Mouse (Mus musculus) hindbrain, embryonic 14.5 days (tissue): ENCODE results near the gene Hoxa1. TPM values are rescaled to one million over a fixed set of nuclear protein-coding genes. Genes with fewer than 3 reads are reported as not detected.

Source experiments
- ATAC-seq: fragments of 200-750 bp; cut with Nextera tagmentation; 2 replicates; pipeline ENCODE4 v1.8.0; 2017; ENCODE audit warnings: moderate number of reproducible peaks, mild to moderate bottlenecking, moderate TSS enrichment, moderate library complexity; ENCODE audit not compliant: low FRiP score
- DNase-seq: peaks from one replicate; pipeline ENCODE4 v3.0.0-alpha.2; 2015; ENCODE audit warnings: low spot score
- H3K27ac ChIP-seq: fragments of 300-500 bp; sonication (generic); 2 replicates; pipeline ENCODE4 v1.5.1; 2014; ENCODE audit warnings: mild to moderate bottlenecking, moderate library complexity
- H3K27me3 ChIP-seq: fragments of 300-500 bp; sonication (generic); 2 replicates; pipeline ENCODE4 v1.6.1; 2014; ENCODE audit warnings: mild to moderate bottlenecking, low read length, mixed read lengths; ENCODE audit not compliant: control insufficient read depth, insufficient read depth
- H3K36me3 ChIP-seq: fragments of 300-500 bp; sonication (generic); replicated peaks from 2 replicates; pipeline ENCODE4 v1.6.1; 2014; ENCODE audit not compliant: control insufficient read depth, insufficient read depth
- H3K4me1 ChIP-seq: fragments of 300-500 bp; sonication (generic); replicated peaks from 2 replicates; pipeline ENCODE4 v1.6.1; 2014; ENCODE audit warnings: antibody characterized with exemption, low read length, mixed read lengths; ENCODE audit not compliant: control insufficient read depth, insufficient read depth
- H3K4me2 ChIP-seq: fragments of 300-500 bp; sonication (generic); replicated peaks from 2 replicates; pipeline ENCODE4 v1.6.1; 2014; ENCODE audit warnings: mild to moderate bottlenecking, moderate library complexity
- H3K4me3 ChIP-seq: fragments of 300-500 bp; sonication (generic); replicated peaks from 2 replicates; pipeline ENCODE4 v1.5.1; 2014; ENCODE audit warnings: mild to moderate bottlenecking, low read length
- H3K9ac ChIP-seq: fragments of 300-500 bp; sonication (generic); 2 replicates; pipeline ENCODE4 v1.6.1; 2014
- H3K9me3 ChIP-seq: fragments of 300-500 bp; sonication (generic); 2 replicates; pipeline ENCODE4 v1.6.1; 2016; ENCODE audit warnings: low read length; ENCODE audit not compliant: control insufficient read depth
- WGBS: fragments of 180-500 bp; shearing (Covaris S2); extraction: QIAGEN DNeasy Blood & Tissue Kit; methylation state at CpG from one replicate; pipeline ENCODE4 v1.1.7; 2014; 5-methylcytosine and 5-hydroxymethylcytosine counted together
- polyA plus RNA-seq: library from polyadenylated mRNA; unstranded; fragments of >200 nt; fragmentation: Nextera tagmentation; extraction: Ambion mirVana; gene quantifications from 2 replicates; pipeline ENCODE4 v1.2.1, GENCODE M21; 2014

Gene Hoxa1
- polyA plus RNA-seq, 1 experiment from 2014 or later: 3.0 TPM

- H3K27me3 ChIP-seq: peaks cover 77% of the 10 kb centered on the region
- H3K9ac ChIP-seq: peak overlapping the region; percentile 99
- H3K36me3 ChIP-seq: no peaks in the 10 kb centered on the region
- ATAC-seq (peak; percentile 69), DNase-seq (no peak)
- H3K9me3 ChIP-seq: no peaks in the 10 kb centered on the region
- 0% methylated on average over 10 of the region's 35 CpGs for WGBS
- H3K4me2 ChIP-seq: peak overlapping the region; percentile 81
- H3K27ac ChIP-seq: peak overlapping the region; percentile 100
- peaks cover 15% of the 10 kb centered on the region for H3K4me1 ChIP-seq
- H3K4me3 ChIP-seq: peak overlapping the region; percentile 71
Measured at GRCm38 (mm10) chr6:52175864-52176263, 17.7 kb upstream of the Hoxa1 start.

- Histone ChIP-seq H3K27ac (peak overlapping the region; percentile 100), H3K4me1 (peaks cover 22% of the 10 kb centered on the region), H3K9ac (peak overlapping the region; percentile 99), H3K4me3 (peak overlapping the region; percentile 71), H3K27me3 (peaks cover 78% of the 10 kb centered on the region), H3K4me2 (peak overlapping the region; percentile 81), H3K36me3 (no peaks in the 10 kb centered on the region), H3K9me3 (no peaks in the 10 kb centered on the region)
- DNase-seq: no peak
- peak; percentile 1; the same call in 1 of the 2 replicates for ATAC-seq
- WGBS: 1% methylated on average over 41 of the region's 41 CpGs
Measured at GRCm38 (mm10) chr6:52174968-52175751, 17.0 kb upstream of the Hoxa1 start.

- peaks cover 26% of the 10 kb centered on the region for H3K4me1 ChIP-seq
- H3K36me3 ChIP-seq: no peaks in the 10 kb centered on the region
- ATAC-seq (no peak), DNase-seq (no peak)
- no peaks in the 10 kb centered on the region for H3K9me3 ChIP-seq
- peak overlapping the region; percentile 71 for H3K4me3 ChIP-seq
- H3K27ac ChIP-seq: peak overlapping the region; percentile 100
- H3K4me2 ChIP-seq: peak overlapping the region; percentile 81
- H3K27me3 ChIP-seq: peaks cover 73% of the 10 kb centered on the region
- WGBS: 4% methylated on average over 4 of the region's 4 CpGs
- H3K9ac ChIP-seq: peak overlapping the region; percentile 99
Measured at GRCm38 (mm10) chr6:52173648-52174047, 15.5 kb upstream of the Hoxa1 start.

- peak overlapping the region; percentile 99 for H3K9ac ChIP-seq
- no peaks in the 10 kb centered on the region for H3K36me3 ChIP-seq
- WGBS: under 1% methylated on average over 35 of the region's 35 CpGs
- no peaks in the 10 kb centered on the region for H3K9me3 ChIP-seq
- ATAC-seq (peak; percentile 88), DNase-seq (peak; percentile 86)
- H3K4me1 ChIP-seq: peaks cover 26% of the 10 kb centered on the region
- H3K4me2 ChIP-seq: peak overlapping the region; percentile 81
- H3K4me3 ChIP-seq: peak overlapping the region; percentile 71
- H3K27ac ChIP-seq: peak overlapping the region; percentile 100
- H3K27me3 ChIP-seq: peaks cover 66% of the 10 kb centered on the region
Measured at GRCm38 (mm10) chr6:52172501-52172900, 14.4 kb upstream of the Hoxa1 start.

- Histone ChIP-seq H3K27ac (peak overlapping the region; percentile 100), H3K27me3 (peaks cover 61% of the 10 kb centered on the region), H3K4me2 (peak overlapping the region; percentile 81), H3K36me3 (no peaks in the 10 kb centered on the region), H3K4me1 (peaks cover 26% of the 10 kb centered on the region), H3K9ac (peak overlapping the region; percentile 99), H3K9me3 (no peaks in the 10 kb centered on the region), H3K4me3 (peak overlapping the region; percentile 71)
- ATAC-seq (no peak), DNase-seq (no peak)
- 2% methylated on average over 7 of the region's 7 CpGs for WGBS
Measured at GRCm38 (mm10) chr6:52171938-52172337, 13.8 kb upstream of the Hoxa1 start.

GRCm38 (mm10) chr6:52171331-52171730, 13.2 kb upstream of the Hoxa1 start:
- Histone ChIP-seq H3K27me3 (peaks cover 62% of the 10 kb centered on the region), H3K9me3 (no peaks in the 10 kb centered on the region), H3K9ac (peak overlapping the region; percentile 99), H3K27ac (peak overlapping the region; percentile 100), H3K4me1 (peaks cover 26% of the 10 kb centered on the region), H3K4me3 (peak overlapping the region; percentile 71), H3K36me3 (no peaks in the 10 kb centered on the region), H3K4me2 (peak overlapping the region; percentile 81)
- no peak for ATAC-seq
- 3% methylated on average over 4 of the region's 4 CpGs for WGBS
- no peak for DNase-seq

GRCm38 (mm10) chr6:52170898-52171223, 12.7 kb upstream of the Hoxa1 start:
- 6% methylated on average over 5 of the region's 5 CpGs for WGBS
- H3K36me3 ChIP-seq: no peaks in the 10 kb centered on the region
- no peak for ATAC-seq
- H3K27ac ChIP-seq: peak overlapping the region; percentile 100
- H3K9me3 ChIP-seq: no peaks in the 10 kb centered on the region
- H3K4me1 ChIP-seq: peaks cover 26% of the 10 kb centered on the region
- H3K4me3 ChIP-seq: peak overlapping the region; percentile 71
- DNase-seq: no peak
- H3K9ac ChIP-seq: peak overlapping the region; percentile 99
- H3K27me3 ChIP-seq: peaks cover 62% of the 10 kb centered on the region
- H3K4me2 ChIP-seq: peak overlapping the region; percentile 81

- H3K36me3 ChIP-seq: no peaks in the 10 kb centered on the region
- H3K9me3 ChIP-seq: no peaks in the 10 kb centered on the region
- H3K9ac ChIP-seq: peak overlapping the region; percentile 99
- ATAC-seq (0 out of 2 replicates have a peak, but pooled peaks have one; percentile 6), DNase-seq (no peak)
- H3K27me3 ChIP-seq: peaks cover 64% of the 10 kb centered on the region
- H3K27ac ChIP-seq: peak overlapping the region; percentile 100
- H3K4me3 ChIP-seq: peak overlapping the region; percentile 71
- 2% methylated on average over 39 of the region's 40 CpGs for WGBS
- H3K4me1 ChIP-seq: peaks cover 26% of the 10 kb centered on the region
- H3K4me2 ChIP-seq: peak overlapping the region; percentile 81
Measured at GRCm38 (mm10) chr6:52170166-52170897, 12.2 kb upstream of the Hoxa1 start.

- Histone ChIP-seq H3K4me1 (peaks cover 26% of the 10 kb centered on the region), H3K36me3 (no peaks in the 10 kb centered on the region), H3K4me3 (peak overlapping the region; percentile 71), H3K4me2 (peak overlapping the region; percentile 81), H3K27me3 (peaks cover 60% of the 10 kb centered on the region), H3K9me3 (no peaks in the 10 kb centered on the region), H3K9ac (peak overlapping the region; percentile 99), H3K27ac (peak overlapping the region; percentile 100)
- no peak for ATAC-seq
- 5% methylated on average over 16 of the region's 16 CpGs for WGBS
- no peak for DNase-seq
Measured at GRCm38 (mm10) chr6:52169499-52170165, 11.5 kb upstream of the Hoxa1 start.
